Mouse (Mus musculus): Measurements from ENCODE around the gene Tnfrsf22. TPM values are rescaled to one million over a fixed set of nuclear protein-coding genes. Genes with fewer than 3 reads are reported as not detected.
"Not testable (repeated sequence)": the region's sequence is repeated elsewhere in the genome, so short reads cannot be mapped to it uniquely, and the experiment has no call there.

Tnfrsf22 gene
- total RNA-seq (2017) = 3.7 and 4.7 TPM in 2 replicates

DNA sequence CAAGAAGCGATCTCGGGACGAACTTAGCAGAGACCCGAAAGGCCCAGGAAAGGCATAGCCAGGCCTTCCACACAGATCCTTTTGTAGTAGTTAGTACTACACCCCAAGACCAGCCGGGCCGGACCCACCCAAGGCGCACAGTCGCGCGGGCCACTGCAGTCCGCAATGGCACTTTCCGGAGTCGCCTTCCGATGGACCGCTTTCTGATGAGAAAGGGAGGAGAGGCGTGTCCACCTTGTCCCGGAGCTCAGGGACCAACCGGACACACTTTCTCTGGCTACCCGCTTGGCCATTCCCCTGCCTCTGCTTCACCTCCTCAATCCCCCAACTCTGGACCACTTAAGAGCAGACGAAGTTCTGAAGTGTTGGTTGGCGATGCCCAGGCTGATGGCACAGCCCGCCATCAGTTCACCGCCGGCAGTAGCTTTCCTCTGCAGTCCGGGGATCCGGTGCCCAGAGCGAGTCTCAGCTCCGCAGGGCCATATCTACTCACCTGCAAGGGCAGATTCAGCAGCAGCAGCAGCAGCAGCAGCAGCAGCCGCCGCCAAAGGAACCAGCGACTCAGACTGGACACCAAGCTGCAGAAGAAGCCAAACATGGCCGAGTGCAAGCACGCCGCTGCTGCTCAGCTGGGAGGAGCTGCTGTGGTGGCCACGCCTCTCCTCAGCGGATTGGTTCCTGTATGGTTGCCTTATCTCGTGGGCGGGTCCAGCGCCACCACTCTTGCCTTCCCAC, at the start of gene Tnfrsf22:
Gene Tnfrsf22 (minus strand): TSS at position 628 of the 735 bp plus-strand sequence.
- peak; percentile 100 for ATAC-seq (replicated peaks; ENCODE audit: low read depth, poor library complexity, severe bottlenecking)

DNA sequence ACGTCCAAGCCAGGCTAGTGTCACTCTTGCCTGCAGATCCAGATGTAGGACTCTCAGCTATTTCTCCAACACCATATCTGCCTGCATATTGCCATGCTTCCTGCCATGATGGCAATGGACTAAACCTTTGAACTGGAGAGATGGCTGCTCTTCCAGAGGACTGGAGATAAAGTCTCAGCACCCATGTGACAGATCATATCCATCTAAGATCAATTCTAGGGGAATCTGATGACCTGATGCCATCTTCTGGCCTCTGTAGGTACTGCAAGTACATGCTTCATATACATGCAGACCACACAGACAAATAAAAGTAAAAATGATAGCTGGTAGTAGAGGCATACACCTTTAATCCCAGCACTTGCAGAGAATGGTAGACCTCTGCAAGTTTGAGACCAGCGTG, 46.7 kb upstream of the Tnfrsf22 start:
- ATAC-seq (replicated peaks; ENCODE audit: low read depth, poor library complexity, severe bottlenecking) = peak; percentile 62; the same call in 1 of the 2 replicates

DNA sequence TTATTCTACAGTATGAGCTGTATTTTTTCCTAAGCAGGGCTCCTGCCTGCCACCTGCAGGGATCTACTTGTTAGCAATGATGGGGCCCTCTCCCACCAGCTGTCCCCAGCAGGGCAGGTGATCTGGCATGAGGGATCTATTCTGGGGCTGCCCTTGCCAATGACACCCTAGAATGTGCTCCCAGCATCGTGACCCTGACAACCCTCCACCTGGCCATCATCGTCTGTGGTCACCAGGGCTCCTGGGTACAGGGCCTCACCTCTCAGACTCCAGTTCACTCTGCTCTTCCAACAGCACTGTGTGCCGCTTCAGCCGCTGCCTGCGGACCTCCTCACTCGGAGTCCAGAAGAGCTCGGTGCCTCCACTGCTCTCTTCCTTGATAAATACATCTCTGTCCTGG, 45.1 kb upstream of the Tnfrsf22 start:
- no peak for ATAC-seq (replicated peaks; ENCODE audit: low read depth, poor library complexity, severe bottlenecking)

DNA sequence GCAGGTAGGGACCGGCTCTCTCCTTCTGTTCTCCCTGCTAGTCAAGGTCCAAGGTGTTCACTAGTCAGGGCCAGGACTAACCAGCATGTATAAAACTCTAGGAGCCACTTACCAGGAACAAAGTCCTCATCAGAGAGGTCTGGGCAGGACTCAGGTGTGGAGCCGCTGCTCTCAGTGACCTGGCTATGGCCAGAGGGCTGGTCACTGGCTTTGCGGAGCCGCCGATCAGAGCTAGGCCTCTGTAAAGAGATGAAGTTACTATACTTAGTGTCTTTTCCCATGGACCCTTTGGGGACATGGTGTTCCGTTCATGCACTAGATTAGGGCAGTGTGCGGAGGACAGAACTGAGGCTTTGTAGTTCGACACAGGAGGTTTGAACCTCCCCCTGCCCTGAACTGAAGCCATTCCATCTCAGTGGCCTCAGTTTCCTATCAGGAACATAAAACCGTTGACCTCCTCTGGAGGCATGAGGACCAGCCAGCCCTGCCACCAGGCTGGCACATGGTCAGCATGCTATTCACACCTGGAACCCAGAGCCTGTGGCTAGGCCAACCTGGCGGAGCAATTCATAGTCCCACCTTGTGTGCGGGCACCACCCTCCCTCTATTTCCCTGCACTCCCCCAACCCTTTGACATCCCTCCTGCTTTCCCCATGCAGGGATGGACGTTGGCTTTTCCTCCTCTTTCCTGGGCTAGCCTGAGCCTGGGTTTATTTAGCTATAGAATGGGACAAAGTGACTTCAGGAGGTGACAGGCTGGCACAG, 43.5 kb upstream of the Tnfrsf22 start:
- no peak for ATAC-seq (replicated peaks; ENCODE audit: low read depth, poor library complexity, severe bottlenecking)

DNA sequence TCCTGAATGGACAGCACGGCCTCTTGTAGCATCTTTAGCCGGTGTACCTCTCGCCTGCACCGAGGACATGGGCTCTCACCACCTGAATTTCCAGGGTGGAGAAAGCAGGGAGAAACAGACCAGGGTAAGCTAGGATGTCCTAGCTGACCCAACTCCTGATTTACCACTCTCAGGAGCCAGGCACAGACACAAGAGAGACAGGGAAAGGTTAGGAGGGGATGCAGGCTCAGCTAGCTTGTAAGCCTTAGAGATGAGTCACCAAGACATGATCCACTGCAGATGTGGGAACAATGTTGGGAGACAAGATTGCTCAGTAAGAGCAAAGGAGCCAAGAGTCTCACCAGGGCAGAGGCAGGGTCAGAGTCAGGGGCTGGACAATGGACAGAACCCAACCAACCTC, 42.4 kb upstream of the Tnfrsf22 start:
- ATAC-seq (replicated peaks; ENCODE audit: low read depth, poor library complexity, severe bottlenecking) = no peak

DNA sequence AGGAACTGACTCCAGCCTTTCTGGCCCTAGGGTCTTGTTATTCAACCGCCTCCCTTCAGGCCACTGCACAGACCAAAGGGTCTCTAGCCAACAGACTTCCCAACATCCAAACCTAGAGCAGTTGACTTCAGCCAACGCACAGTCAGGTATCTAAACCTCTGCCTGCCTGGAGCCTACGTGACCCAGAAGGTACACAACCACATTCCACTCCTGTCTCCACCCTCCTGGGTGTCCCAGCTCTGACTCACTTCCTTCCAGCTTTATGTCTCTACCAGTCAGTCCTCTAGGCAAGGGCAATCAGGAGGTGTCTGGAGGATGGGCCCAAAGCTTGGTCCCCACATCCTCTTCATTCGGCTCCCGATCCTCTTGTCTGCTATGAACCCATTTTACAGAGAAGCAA, 41.7 kb upstream of the Tnfrsf22 start:
- ATAC-seq (replicated peaks; ENCODE audit: low read depth, poor library complexity, severe bottlenecking) = no peak

DNA sequence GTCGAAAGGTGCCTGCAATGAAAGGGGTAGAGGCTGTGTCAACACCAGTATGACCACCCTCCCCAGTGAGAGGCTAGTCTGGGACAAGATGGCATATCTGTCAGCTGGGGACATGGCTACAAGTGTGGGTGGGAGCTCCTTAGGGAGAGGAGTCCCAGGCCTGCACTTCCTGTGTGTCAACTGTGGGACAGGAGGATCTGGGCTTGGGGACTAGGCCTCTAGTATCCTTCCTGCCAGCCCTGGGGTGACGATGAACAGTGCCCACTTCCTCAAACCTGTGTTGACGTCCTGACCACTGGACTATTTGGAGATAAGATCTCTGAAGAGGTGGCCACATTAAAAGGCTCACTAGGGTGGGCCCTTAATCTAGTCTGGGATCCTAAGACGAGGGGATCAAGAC, 40.5 kb upstream of the Tnfrsf22 start:
- peak; percentile 39 for ATAC-seq (replicated peaks; ENCODE audit: low read depth, poor library complexity, severe bottlenecking)

DNA sequence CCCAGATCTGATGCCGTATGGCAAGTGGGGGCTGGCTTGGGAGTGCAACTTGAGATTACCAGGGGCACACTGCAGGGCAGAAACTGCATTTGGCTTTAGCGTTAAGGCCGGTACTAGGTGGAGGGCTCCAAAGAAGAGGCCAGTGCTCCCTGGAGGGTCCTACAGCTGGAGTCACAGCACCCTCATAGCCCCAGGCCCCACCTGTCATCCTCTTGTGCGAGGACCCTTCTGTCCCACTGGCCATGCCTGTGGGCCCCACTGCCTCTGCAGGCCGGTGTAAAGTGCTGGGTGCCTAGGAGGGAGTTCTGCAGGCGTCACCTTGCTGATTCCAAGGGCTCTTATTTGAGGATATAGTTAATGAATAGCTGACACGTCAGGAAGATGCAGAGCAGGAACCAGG, 40.0 kb upstream of the Tnfrsf22 start:
- ATAC-seq (replicated peaks; ENCODE audit: low read depth, poor library complexity, severe bottlenecking) = no peak

DNA sequence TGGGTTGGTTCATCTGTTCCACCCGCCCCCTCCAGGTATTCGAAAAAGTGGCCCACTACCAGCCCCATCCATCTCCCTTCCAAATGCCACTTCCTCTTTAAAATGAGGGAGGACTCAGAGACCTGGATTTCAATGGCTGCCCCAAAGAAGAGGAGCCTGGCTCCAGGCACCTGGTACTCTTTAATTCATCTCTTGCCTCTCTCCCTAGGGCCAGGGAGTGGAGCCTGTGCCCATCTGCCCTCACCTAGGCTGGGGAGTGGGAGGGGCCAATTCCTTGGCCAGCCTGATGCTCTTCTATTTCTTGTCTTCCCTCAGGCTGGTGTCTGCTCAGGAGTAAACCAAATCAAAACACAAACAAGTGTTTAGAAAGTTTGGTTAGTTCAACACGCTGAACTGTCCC, 37.2 kb upstream of the Tnfrsf22 start:
- not testable (repeated sequence) for ATAC-seq (replicated peaks; ENCODE audit: low read depth, poor library complexity, severe bottlenecking)

DNA sequence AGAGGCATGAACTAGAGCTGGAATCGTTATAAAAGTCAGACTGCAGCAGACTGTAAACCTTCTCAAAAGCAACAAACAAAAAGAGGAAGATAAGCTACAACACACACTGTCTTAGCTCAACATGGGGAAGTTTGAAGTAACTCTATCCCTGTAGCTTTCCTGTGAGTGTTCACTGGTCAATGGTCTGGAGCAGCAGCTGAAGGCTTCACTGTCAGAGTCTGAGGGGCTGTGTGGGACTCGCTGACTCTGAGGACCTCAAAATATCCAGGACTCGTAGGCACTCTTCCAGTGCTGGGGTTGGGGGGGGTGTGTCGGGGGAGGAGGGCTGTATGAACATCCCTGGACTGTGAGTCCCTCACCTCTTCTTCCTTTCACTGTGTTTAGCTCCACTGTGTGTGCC, 36.7 kb upstream of the Tnfrsf22 start:
- peak; percentile 42 for ATAC-seq (replicated peaks; ENCODE audit: low read depth, poor library complexity, severe bottlenecking)

DNA sequence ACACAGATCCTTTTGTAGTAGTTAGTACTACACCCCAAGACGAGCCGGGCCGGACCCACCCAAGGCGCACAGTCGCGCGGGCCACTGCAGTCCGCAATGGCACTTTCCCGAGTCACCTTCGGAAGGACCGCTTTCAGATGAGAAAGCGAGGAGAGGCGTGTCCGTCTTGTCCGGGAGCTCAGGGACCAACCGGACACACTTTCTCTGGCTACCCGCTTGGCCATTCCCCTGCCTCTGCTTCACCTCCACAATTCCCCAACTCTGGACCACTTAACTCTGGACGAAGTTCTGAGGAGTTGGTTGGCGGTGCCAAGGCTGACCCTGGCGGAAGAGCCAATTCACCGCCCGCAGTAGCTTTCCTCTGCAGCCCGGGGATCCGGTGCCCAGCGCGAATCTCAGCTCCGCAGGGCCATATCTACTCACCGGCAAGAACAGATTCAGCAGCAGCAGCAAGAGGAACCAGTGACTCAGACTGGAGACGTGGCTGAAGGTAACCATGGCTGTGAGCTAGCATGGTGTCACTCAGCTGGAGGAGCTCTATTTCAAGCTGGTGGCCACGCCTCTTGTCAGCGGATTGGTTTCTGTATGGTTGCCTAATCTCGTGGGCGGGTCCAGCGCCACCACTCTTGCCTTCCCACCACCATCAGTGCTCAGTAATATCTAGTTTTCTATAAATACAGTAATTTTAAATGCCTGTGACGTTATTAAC, 36.1 kb upstream of the Tnfrsf22 start, which contains the start of gene Tnfrsf23:
Gene Tnfrsf23 (minus strand): TSS at position 514 of the 709 bp plus-strand sequence.
- peak; percentile 94 for ATAC-seq (replicated peaks; ENCODE audit: low read depth, poor library complexity, severe bottlenecking)

DNA sequence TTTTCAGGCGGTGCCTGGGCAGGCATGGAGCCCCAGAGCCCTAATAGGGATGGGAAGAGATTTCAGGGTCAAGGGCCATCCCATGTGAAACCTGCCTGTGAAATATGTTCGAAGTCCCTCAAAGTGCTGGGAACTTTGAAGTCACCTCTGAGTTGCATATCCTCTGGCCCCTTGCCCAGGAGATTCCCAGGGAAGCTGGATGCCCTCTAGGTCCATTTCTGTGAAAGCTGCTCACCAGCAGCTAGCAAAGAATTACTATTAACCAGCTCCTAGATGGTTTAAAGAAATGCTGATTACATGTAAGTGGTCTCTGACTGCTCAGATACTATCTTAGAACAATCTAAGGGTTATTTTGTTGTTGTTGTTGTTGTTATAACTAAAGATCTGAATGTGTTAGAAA, 35.1 kb upstream of the Tnfrsf22 start:
- ATAC-seq (replicated peaks; ENCODE audit: low read depth, poor library complexity, severe bottlenecking) = not testable (repeated sequence)

DNA sequence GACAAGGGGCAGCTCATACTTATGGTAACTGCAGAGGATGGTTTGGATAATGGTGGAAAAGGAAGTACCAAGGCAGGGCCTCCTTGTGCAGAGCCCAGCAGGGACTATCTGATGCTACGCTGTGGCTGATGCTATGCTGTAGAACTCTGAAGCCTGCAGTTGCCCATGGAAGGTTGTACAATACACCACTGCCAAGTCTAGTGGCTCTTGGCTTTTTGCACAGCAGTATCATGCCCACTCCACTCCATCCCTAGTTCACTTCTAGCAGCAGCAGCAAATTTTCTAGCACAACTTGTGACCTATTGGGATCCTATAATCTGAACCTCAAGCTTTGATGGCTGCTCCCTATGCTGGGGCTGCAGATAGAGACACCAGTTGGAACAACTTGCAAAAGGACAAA, 32.1 kb upstream of the Tnfrsf22 start:
- no peak for ATAC-seq (replicated peaks; ENCODE audit: low read depth, poor library complexity, severe bottlenecking)

DNA sequence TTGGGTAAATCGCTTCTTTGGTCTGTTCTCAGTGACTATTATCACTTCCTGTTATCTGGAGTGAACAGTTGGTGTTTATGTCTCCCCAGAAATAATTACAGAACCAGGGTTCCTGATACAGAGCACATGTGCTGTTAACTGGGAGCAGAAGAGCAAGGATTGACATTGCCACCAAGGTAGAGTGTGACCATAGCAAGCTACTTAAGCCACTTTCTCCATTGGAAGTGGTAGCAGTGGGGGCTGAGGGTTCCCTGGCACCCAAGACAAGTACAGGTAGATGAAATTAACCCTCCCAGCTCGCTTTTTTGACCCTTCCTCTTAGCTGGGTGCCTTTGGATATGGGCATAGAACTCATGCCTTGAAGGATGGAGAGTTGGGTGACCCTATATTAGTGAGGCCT, 31.4 kb upstream of the Tnfrsf22 start:
- not testable (repeated sequence) for ATAC-seq (replicated peaks; ENCODE audit: low read depth, poor library complexity, severe bottlenecking)

DNA sequence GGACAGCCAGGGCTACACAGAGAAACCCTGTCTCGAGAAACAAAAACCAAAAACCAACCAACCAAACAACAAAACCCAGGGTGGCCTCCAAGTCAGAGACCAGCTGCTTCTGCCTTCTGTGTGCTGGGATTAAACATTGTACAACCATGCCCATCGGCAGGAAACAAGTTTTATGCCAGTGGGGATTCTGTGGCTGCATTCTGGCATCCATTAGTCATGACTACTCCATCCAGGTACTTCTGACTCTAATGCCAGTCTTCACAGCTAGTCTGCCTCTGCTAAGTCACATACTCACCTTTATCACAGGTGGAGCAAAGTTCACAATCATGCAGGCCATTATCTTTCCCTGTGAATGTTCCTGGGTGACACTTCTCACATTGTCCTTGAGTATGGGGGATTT, 30.2 kb upstream of the Tnfrsf22 start:
- not testable (repeated sequence) for ATAC-seq (replicated peaks; ENCODE audit: low read depth, poor library complexity, severe bottlenecking)

DNA sequence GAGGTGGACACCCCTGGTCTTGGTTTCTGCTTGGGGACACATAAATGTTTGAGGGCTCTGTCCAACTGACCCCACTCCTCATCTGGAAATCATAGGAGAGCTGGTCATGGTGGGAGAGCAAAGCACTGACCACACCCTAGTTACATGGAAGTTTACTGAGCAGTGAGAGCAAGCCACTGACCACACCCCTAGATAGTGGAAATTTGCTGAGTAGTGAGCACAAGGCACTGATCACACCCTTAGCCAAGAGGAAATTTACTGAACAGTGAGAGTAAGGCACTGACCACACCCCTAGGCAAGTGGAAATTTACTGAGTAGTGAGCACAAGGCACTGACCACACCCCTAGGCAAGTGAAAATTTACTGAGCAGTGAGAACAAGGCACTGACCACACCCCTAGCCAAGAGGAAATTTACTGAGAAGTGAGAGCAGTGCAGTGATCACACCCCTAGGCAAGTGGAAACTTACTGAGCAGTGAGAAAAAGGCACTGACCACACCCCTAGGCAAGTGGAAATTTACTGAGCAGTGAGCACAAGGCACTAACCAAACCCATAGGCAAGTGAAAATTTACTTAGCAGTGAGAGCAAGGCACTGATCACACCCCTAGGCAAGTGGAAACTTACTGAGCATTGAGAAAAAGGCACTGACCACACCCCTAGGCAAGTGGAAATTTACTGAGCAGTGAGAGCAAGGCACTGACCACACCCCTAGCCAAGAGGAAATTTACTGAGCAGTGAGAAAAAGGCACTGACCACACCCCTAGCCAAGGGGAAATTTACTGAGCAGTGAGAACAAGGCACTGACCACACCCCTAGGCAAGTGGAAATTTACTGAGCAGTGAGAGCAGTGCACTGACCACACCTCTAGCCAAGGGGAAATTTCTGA, 17.2 kb upstream of the Tnfrsf22 start:
- ATAC-seq (replicated peaks; ENCODE audit: low read depth, poor library complexity, severe bottlenecking) = peak; percentile 68

DNA sequence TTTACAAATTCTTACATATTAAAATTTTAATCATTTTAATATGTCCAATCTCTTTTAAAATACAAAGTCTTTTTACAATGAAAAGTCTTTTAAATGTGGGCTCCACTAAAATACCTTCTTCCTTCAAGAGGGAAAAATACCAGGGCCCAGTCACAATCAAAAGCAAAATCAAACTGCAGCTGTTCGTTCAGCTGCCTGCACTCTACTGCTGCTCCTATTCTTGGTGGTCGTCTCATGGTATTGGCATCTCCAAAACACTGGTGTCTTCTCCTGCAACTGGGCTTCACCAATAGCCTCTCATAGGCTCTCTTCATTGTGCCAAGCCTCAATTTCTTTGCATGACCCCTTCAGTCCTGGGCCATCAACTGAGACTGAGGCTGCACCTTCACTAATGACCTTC, 14.0 kb upstream of the Tnfrsf22 start:
- ATAC-seq (replicated peaks; ENCODE audit: low read depth, poor library complexity, severe bottlenecking) = no peak

DNA sequence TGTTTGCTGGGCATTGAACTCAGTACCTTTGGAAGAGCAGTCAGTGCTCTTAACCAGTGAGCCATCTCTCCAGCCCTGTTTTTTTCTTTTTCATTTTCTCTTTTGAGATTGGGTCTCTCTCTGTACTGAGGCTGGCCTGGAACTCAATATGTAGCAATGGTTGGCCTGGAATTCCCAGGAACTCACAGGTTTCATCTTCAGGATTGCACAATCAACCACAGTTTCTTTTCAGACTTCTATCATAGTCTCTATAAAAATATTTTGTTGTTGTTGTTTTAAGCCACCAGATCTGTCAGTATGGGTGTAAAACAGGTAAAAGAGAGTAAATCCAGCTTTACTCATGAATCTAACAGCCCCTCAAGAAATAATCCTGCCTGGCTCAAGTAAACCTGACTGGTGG, 11.3 kb upstream of the Tnfrsf22 start:
- ATAC-seq (replicated peaks; ENCODE audit: low read depth, poor library complexity, severe bottlenecking) = no peak

DNA sequence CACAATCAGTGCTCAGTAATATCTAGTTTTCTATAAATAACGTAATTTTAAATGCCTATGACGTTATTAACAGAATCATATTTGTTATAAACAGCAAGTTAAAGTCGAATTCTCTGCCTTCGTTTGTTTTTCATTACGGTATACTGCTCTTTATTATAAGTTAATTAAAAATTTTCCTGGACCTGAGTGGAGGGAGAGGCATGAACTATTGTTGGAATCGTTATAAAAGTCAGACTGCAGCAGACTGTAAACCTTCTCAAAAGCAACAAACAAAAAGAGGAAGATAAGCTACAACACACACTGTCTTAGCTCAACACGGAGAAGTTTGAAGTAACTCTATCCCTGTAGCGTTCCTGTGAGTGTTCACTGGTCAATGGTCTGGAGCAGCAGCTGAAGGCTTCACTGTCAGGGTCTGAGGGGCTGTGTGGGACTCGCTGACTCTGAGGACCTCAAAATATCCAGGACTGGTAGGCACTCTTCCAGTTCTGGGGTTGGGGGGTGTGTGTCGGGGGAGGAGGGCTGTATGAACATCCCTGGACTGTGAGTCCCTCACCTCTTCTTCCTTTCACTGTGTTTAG, 397 bp upstream of the Tnfrsf22 start:
- ATAC-seq (replicated peaks; ENCODE audit: low read depth, poor library complexity, severe bottlenecking) = peak; percentile 45

DNA sequence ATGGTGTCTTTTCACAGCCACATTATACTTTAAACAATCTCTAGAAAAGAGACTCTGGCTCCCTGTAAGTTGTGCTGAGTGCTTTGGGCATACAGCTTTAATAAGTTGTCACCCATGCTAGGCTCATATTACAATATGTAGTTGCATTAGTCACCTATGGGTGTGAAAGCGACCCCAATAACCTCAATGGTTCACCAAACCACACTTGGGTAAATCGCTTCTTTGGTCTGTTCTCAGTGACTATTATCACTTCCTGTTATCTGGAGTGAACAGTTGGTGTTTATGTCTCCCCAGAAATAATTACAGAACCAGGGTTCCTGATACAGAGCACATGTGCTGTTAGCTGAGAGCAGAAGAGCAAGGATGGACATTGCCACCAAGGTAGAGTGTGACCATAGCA, 5.5 kb downstream of the Tnfrsf22 start:
- ATAC-seq (replicated peaks; ENCODE audit: low read depth, poor library complexity, severe bottlenecking) = peak; percentile 64

All from common myeloid progenitor, adult 5-6 weeks (primary cell).